Mouse (Mus musculus) limb, embryonic 13.5 days (tissue): ENCODE data around the gene Cdnf. TPM values are rescaled to one million over a fixed set of nuclear protein-coding genes. Genes with fewer than 3 reads are reported as not detected.

Experiments used
- ATAC-seq: fragments of 200-750 bp; cut with Nextera tagmentation; 2 replicates; pipeline ENCODE4 v1.8.0; 2017; ENCODE audit warnings: low read depth, moderate number of reproducible peaks, moderate TSS enrichment; ENCODE audit not compliant: low FRiP score
- H3K27ac ChIP-seq: fragments of 300-500 bp; sonication (generic); 2 replicates; pipeline ENCODE4 v1.5.1; 2015; ENCODE audit warnings: inconsistent platforms, mild to moderate bottlenecking, moderate library complexity
- H3K27me3 ChIP-seq: fragments of 300-500 bp; sonication (generic); 2 replicates; pipeline ENCODE4 v1.6.1; 2015; ENCODE audit warnings: mild to moderate bottlenecking, inconsistent platforms
- H3K36me3 ChIP-seq: fragments of 300-500 bp; sonication (generic); 2 replicates; pipeline ENCODE4 v1.6.1; 2015; ENCODE audit warnings: inconsistent platforms, mild to moderate bottlenecking, moderate library complexity
- H3K4me1 ChIP-seq: fragments of 300-500 bp; sonication (generic); 2 replicates; pipeline ENCODE4 v1.6.1; 2015; ENCODE audit warnings: inconsistent platforms
- H3K4me2 ChIP-seq: fragments of 300-500 bp; sonication (generic); replicated peaks from 2 replicates; pipeline ENCODE4 v1.6.1; 2015; ENCODE audit warnings: inconsistent platforms, mild to moderate bottlenecking, moderate library complexity
- H3K4me3 ChIP-seq: fragments of 300-500 bp; sonication (generic); 2 replicates; pipeline ENCODE4 v1.5.1; 2015; ENCODE audit warnings: moderate library complexity, mild to moderate bottlenecking, inconsistent platforms
- H3K9ac ChIP-seq: fragments of 300-500 bp; sonication (generic); 2 replicates; pipeline ENCODE4 v1.6.1; 2015; ENCODE audit warnings: mild to moderate bottlenecking, inconsistent platforms
- H3K9me3 ChIP-seq: fragments of 300-500 bp; sonication (generic); 2 replicates; pipeline ENCODE4 v1.6.1; 2016; ENCODE audit warnings: inconsistent platforms
- WGBS: fragments of 180-500 bp; shearing (Covaris S2); methylation state at CpG from one replicate; pipeline ENCODE4 v1.1.7; 2015; 5-methylcytosine and 5-hydroxymethylcytosine counted together
- polyA plus RNA-seq: library from polyadenylated mRNA; unstranded; fragments of >200 nt; fragmentation: Nextera tagmentation; extraction: Ambion mirVana; gene quantifications from 2 replicates; pipeline ENCODE4 v1.2.1, GENCODE M21; 2015

The Cdnf gene
- polyA plus RNA-seq, 1 experiment from 2014 or later, result 0.17 TPM

GRCm38 (mm10) chr2:3526288-3526687, 13.5 kb downstream of the Cdnf start:
- Histone ChIP-seq H3K9ac (no peak overlapping the region), H3K36me3 (no peaks in the 10 kb centered on the region), H3K27ac (no peak overlapping the region), H3K27me3 (no peaks in the 10 kb centered on the region), H3K4me3 (no peak overlapping the region), H3K4me2 (no peak overlapping the region), H3K9me3 (no peaks in the 10 kb centered on the region), H3K4me1 (no peaks in the 10 kb centered on the region)
- 81% methylated on average over 6 of the region's 6 CpGs for WGBS
- no peak for ATAC-seq

- 65% methylated on average over 9 of the region's 9 CpGs for WGBS
- Histone ChIP-seq H3K4me3 (no peak overlapping the region), H3K36me3 (no peaks in the 10 kb centered on the region), H3K4me1 (peaks cover 11% of the 10 kb centered on the region), H3K27me3 (no peaks in the 10 kb centered on the region), H3K4me2 (no peak overlapping the region), H3K9ac (no peak overlapping the region), H3K27ac (peak overlapping the region; percentile 33; the same call in 1 of the 2 replicates), H3K9me3 (no peaks in the 10 kb centered on the region)
- ATAC-seq, result no peak
Measured at GRCm38 (mm10) chr2:3541307-3542079, 28.7 kb downstream of the Cdnf start.

- H3K4me1 ChIP-seq, result peaks cover 11% of the 10 kb centered on the region
- H3K27ac ChIP-seq, result no peak overlapping the region
- 70% methylated on average over 2 of the region's 2 CpGs for WGBS
- no peak overlapping the region for H3K4me2 ChIP-seq
- no peaks in the 10 kb centered on the region for H3K9me3 ChIP-seq
- H3K9ac ChIP-seq, result no peak overlapping the region
- no peak for ATAC-seq
- H3K4me3 ChIP-seq, result no peak overlapping the region
- no peaks in the 10 kb centered on the region for H3K27me3 ChIP-seq
- no peaks in the 10 kb centered on the region for H3K36me3 ChIP-seq
Measured at GRCm38 (mm10) chr2:3546055-3546454, 33.2 kb downstream of the Cdnf start.

GRCm38 (mm10) chr2:3546588-3546987, 33.8 kb downstream of the Cdnf start:
- H3K4me1 ChIP-seq, result peaks cover 10% of the 10 kb centered on the region
- no peaks in the 10 kb centered on the region for H3K27me3 ChIP-seq
- H3K4me2 ChIP-seq, result no peak overlapping the region
- no peaks in the 10 kb centered on the region for H3K36me3 ChIP-seq
- no peak overlapping the region for H3K27ac ChIP-seq
- H3K9ac ChIP-seq, result no peak overlapping the region
- H3K9me3 ChIP-seq, result no peaks in the 10 kb centered on the region
- ATAC-seq, result peak; percentile 57; the same call in 1 of the 2 replicates
- 1% methylated on average over 4 of the region's 4 CpGs for WGBS
- H3K4me3 ChIP-seq, result no peak overlapping the region

DNA sequence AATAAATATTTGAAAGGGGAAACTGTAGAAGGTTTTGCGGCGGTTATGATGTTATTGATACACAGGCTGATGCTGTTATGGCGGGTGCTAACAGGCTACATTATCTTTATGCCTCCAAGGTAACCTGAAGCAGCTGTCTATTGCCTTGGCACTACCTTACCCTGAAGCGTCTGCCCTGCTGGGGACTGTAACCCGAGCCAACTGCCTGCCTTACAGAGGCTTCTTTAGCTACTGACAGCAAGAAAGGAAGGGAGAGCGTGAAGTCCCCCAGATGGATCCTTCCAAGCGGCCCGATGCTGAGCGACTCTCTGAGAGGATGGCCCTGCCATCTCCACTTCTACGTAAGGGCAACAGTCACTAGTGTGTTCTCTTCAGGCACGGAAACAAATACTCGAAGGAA, 57.4 kb downstream of the Cdnf start, which contains the start of gene Fam107b:
Gene Fam107b, plus strand, starts transcription at position 303 of the 400 bp plus-strand sequence.
- no peaks in the 10 kb centered on the region for H3K27me3 ChIP-seq
- no peak within 1 kb of the TSS for H3K27ac ChIP-seq
- 62% methylated on average over 12 of the region's 12 CpGs for WGBS
- no peak within 1 kb of the TSS for H3K4me2 ChIP-seq
- no peaks in the 10 kb centered on the region for H3K9me3 ChIP-seq
- H3K4me1 ChIP-seq, result no peaks in the 10 kb centered on the region; the same call in 1 of the 2 replicates
- no peaks in the 10 kb centered on the region for H3K36me3 ChIP-seq
- no peak within 1 kb of the TSS for H3K4me3 ChIP-seq
- ATAC-seq, result no peak
- no peak within 1 kb of the TSS for H3K9ac ChIP-seq

DNA sequence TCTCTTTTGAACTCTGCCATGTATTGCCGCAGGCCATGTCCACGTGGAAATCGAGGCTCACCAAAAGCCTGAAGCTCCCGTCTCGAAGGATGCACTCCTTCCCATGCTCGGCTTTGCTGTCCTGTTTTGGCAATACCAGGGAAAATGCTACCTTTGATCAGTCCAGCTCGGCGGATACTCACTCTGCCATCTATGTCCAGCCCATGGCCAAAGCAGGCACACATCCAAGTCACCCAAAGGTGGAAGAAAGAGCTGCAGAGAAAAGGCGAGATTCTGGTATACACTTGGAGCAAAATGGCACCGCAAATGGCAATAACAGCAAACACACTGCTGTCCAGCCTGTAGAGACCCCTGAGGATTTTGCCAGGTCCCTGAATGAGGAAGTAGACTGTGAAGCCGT, 57.8 kb downstream of the Cdnf start:
- Histone ChIP-seq H3K27ac (no peak overlapping the region), H3K27me3 (no peaks in the 10 kb centered on the region), H3K4me2 (no peak overlapping the region), H3K36me3 (no peaks in the 10 kb centered on the region), H3K9me3 (no peaks in the 10 kb centered on the region), H3K9ac (no peak overlapping the region), H3K4me3 (no peak overlapping the region), H3K4me1 (no peaks in the 10 kb centered on the region; the same call in 1 of the 2 replicates)
- no peak for ATAC-seq
- WGBS, result 79% methylated on average over 11 of the region's 11 CpGs

- no peak for ATAC-seq
- Histone ChIP-seq H3K9me3 (no peaks in the 10 kb centered on the region), H3K4me3 (no peak overlapping the region), H3K9ac (no peak overlapping the region), H3K27me3 (no peaks in the 10 kb centered on the region), H3K4me1 (peaks cover 3% of the 10 kb centered on the region), H3K27ac (no peak overlapping the region), H3K4me2 (no peak overlapping the region), H3K36me3 (no peaks in the 10 kb centered on the region)
- 73% methylated on average over 7 of the region's 7 CpGs for WGBS
Measured at GRCm38 (mm10) chr2:3573883-3574282, 61.1 kb downstream of the Cdnf start.

DNA sequence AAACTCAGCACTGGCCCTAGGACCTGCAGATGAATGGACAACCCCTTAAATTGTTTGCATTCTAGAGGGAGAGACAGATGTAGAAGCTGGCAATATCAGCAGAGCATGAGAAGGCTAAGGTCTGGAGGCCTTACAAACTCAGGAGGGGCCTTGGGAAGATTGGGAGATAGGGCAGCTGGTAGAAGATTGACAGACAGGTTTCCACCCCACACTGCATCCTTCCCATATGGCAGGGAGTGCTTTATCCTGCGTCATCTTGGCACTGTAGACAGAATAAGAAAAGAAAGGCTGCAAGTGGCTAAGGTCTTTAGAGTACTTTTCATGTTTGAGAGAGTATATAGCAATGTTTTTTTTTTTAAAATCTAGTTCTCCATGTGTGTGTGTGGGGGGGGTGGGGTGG, 62.3 kb downstream of the Cdnf start:
- Histone ChIP-seq H3K27ac (no peak overlapping the region), H3K27me3 (no peaks in the 10 kb centered on the region), H3K36me3 (no peaks in the 10 kb centered on the region), H3K4me1 (peaks cover 5% of the 10 kb centered on the region), H3K4me3 (no peak overlapping the region), H3K4me2 (no peak overlapping the region), H3K9me3 (no peaks in the 10 kb centered on the region), H3K9ac (no peak overlapping the region)
- ATAC-seq, result no peak
- 79% methylated on average over 1 of the region's 1 CpGs for WGBS

Other genes with a start within 250 kb of the Cdnf start
- 42.0 and 42.1 TPM in 2 replicates for gene Nmt2, start 228.8 kb upstream of the Cdnf start, polyA plus RNA-seq
- gene Rpp38, start 180.4 kb upstream of the Cdnf start, polyA plus RNA-seq, result 19.3 and 19.7 TPM in 2 replicates
- 0.31 and 0.54 TPM in 2 replicates for gene Acbd7, start 176.9 kb upstream of the Cdnf start, polyA plus RNA-seq
- 0.11 and 0.15 TPM in 2 replicates for gene Olah, start 115.8 kb upstream of the Cdnf start, polyA plus RNA-seq
- gene Meig1, start 90.4 kb upstream of the Cdnf start, polyA plus RNA-seq, result not detected in 2 replicates
- 7.7 TPM in 2 replicates for gene Dclre1c, start 88.9 kb upstream of the Cdnf start, polyA plus RNA-seq
- 20.8 and 22.3 TPM in 2 replicates for gene Suv39h2, start 38.0 kb upstream of the Cdnf start, polyA plus RNA-seq
- 5.4 and 5.6 TPM in 2 replicates for gene Gm45902, start 240 bp upstream of the Cdnf start, polyA plus RNA-seq
- gene Hspa14, start 216 bp upstream of the Cdnf start, polyA plus RNA-seq, result 106 and 109 TPM in 2 replicates
- gene Fam107b, start 57.5 kb downstream of the Cdnf start, polyA plus RNA-seq, result 32.8 and 34.9 TPM in 2 replicates